Mouse (Mus musculus): ENCODE results near the gene Afm. TPM values are rescaled to one million over a fixed set of nuclear protein-coding genes. Genes with fewer than 3 reads are reported as not detected.

Afm gene
- not detected in 2 replicates for polyA plus RNA-seq (2016; fragmentation: Nextera tagmentation; extraction: Ambion mirVana)

DNA sequence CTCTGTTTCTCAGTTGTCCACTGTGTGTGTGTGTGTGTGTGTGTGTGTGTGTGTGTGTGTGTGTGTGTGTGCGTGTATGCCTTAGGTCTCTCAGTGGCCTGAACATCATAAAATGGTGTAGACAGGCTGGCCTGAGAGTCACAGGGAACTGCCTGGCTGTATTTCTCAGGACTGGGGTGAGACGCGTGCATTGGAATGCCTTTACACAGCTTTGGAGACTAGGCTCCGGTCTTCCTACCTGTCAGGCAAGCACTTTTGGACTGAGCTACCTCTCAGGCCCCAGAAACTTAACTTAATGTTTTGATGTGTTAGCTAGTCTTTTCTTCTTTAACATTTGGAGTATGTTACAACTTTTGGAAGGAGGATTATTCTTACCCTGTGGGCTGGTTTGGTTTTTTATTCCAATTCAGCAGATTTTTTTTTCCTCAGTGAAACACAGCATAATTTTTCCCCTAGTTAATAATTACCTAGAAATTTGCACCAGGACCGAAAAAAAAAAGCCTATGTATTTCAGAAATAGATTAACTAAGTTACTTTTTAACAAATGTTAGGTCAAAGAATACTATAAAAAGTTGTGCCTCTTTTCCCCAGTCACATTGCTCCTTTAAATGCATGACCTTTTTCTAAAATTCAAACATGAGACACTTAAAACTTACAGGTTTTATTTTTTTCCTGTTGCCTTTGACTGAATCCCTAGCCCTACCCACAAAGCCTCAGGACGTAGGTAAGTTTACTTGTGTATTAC lies at the start of gene Afm:
Afm (plus strand) TSS at position 577 of the 745 bp plus-strand sequence.
- H3K9ac ChIP-seq, result no peak within 1 kb of the TSS
- no peaks in the 10 kb centered on the region for H3K9me3 ChIP-seq (replicated peaks)
- no peak within 1 kb of the TSS for H3K4me2 ChIP-seq (replicated peaks)
- no peaks in the 10 kb centered on the region for H3K27me3 ChIP-seq
- no peaks in the 10 kb centered on the region for H3K4me1 ChIP-seq
- 90% methylated on average over 6 of the region's 6 CpGs for WGBS
- ATAC-seq (ENCODE audit: low FRiP score), result no peak
- no peak within 1 kb of the TSS for H3K4me3 ChIP-seq
- H3K27ac ChIP-seq, result no peak within 1 kb of the TSS
- H3K36me3 ChIP-seq, result no peaks in the 10 kb centered on the region

DNA sequence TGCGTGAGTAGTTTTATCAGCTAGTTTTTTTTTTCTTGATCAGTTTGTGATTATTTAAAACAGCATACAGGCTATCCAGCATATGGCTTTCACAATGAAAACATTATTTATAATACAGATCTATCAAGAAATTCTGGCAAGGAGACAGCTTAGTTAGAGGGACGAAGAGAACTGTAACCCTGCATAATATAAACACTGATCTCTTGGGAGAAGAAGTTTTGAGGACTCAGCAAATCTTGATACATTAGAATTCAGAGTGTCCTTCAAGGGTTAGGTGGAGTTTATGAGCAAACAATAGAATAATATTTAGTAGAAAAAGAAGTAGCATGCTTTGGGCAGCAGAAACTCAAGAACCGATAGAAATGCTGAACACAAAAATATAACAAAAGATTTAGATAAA lies 47.9 kb upstream of the Afm start:
- Histone ChIP-seq H3K4me3 (no peak overlapping the region), H3K4me1 (no peaks in the 10 kb centered on the region), H3K36me3 (no peaks in the 10 kb centered on the region), H3K9ac (no peak overlapping the region), H3K9me3 (replicated peaks) (no peaks in the 10 kb centered on the region), H3K27me3 (no peaks in the 10 kb centered on the region), H3K27ac (no peak overlapping the region), H3K4me2 (replicated peaks) (no peak overlapping the region)
- WGBS, result 92% methylated on average over 3 of the region's 3 CpGs
- no peak for ATAC-seq (ENCODE audit: low FRiP score)

DNA sequence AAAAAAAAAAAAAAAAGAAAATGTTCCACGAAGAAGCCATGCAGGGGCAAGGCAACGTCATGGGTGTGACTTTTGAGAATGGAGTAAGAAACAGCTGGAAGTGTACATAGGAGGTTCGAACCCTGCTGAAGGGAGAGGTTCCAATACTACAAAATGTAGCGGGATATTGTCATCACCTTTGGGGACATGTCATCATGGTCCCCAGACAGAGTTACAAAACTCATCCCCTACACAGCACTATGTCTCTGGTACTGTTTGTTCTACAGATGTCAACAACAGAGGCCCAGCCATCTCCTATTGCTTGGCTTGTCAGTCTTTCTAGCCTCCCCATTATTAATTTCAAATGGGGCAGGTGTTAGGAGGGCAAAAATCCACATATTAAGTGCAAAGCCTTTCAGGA lies 44.8 kb upstream of the Afm start:
- WGBS, result 86% methylated on average over 4 of the region's 4 CpGs
- Histone ChIP-seq H3K27me3 (no peaks in the 10 kb centered on the region), H3K4me1 (no peaks in the 10 kb centered on the region), H3K27ac (no peak overlapping the region), H3K36me3 (no peaks in the 10 kb centered on the region), H3K9me3 (replicated peaks) (no peaks in the 10 kb centered on the region), H3K4me3 (no peak overlapping the region), H3K9ac (no peak overlapping the region), H3K4me2 (replicated peaks) (no peak overlapping the region)
- ATAC-seq (ENCODE audit: low FRiP score), result no peak

- Histone ChIP-seq H3K36me3 (no peaks in the 10 kb centered on the region), H3K27me3 (no peaks in the 10 kb centered on the region), H3K9me3 (replicated peaks) (no peaks in the 10 kb centered on the region), H3K27ac (no peak overlapping the region), H3K4me1 (no peaks in the 10 kb centered on the region), H3K9ac (no peak overlapping the region), H3K4me3 (no peak overlapping the region), H3K4me2 (replicated peaks) (no peak overlapping the region)
- ATAC-seq (ENCODE audit: low FRiP score), result no peak
- 92% methylated on average over 5 of the region's 5 CpGs for WGBS
Observed at GRCm38 (mm10) chr5:90474369-90474768, 44.4 kb upstream of the Afm start.

DNA sequence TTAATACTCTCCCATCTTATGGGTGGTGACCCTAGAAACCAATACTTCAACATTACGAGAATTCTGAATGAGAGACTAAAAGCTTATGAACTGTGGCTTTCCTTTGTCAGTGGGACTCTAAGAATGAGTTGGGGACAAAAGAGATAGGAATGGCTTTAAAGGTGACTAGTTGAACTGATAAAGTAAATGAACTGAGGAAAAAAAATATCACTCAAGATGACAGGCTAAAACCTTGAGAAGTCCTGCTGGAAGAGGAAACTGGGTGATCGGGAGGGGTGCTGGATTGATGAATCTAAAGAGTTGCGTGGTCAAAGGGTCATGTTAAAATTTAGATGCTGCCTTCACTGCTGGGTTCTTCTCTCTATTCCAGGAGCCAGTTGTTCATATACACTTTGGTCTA lies 42.0 kb upstream of the Afm start:
- no peaks in the 10 kb centered on the region for H3K4me1 ChIP-seq
- ATAC-seq (ENCODE audit: low FRiP score), result no peak
- H3K27me3 ChIP-seq, result no peaks in the 10 kb centered on the region
- no peaks in the 10 kb centered on the region for H3K36me3 ChIP-seq
- no peak overlapping the region for H3K9ac ChIP-seq
- H3K27ac ChIP-seq, result no peak overlapping the region
- WGBS, result 84% methylated on average over 3 of the region's 3 CpGs
- H3K9me3 ChIP-seq (replicated peaks), result no peaks in the 10 kb centered on the region
- no peak overlapping the region for H3K4me3 ChIP-seq
- H3K4me2 ChIP-seq (replicated peaks), result no peak overlapping the region

GRCm38 (mm10) chr5:90477308-90478140 lies 41.2 kb upstream of the Afm start:
- no peak for ATAC-seq (ENCODE audit: low FRiP score)
- no peaks in the 10 kb centered on the region for H3K4me1 ChIP-seq
- WGBS, result 85% methylated on average over 7 of the region's 7 CpGs
- no peak overlapping the region for H3K4me3 ChIP-seq
- no peak overlapping the region for H3K4me2 ChIP-seq (replicated peaks)
- H3K9ac ChIP-seq, result no peak overlapping the region
- H3K27ac ChIP-seq, result no peak overlapping the region
- H3K9me3 ChIP-seq (replicated peaks), result no peaks in the 10 kb centered on the region
- no peaks in the 10 kb centered on the region for H3K27me3 ChIP-seq
- H3K36me3 ChIP-seq, result no peaks in the 10 kb centered on the region

GRCm38 (mm10) chr5:90478886-90479285 lies 39.8 kb upstream of the Afm start:
- Histone ChIP-seq H3K27ac (no peak overlapping the region), H3K4me2 (replicated peaks) (no peak overlapping the region), H3K9me3 (replicated peaks) (no peaks in the 10 kb centered on the region), H3K9ac (no peak overlapping the region), H3K4me3 (no peak overlapping the region), H3K36me3 (no peaks in the 10 kb centered on the region), H3K27me3 (no peaks in the 10 kb centered on the region), H3K4me1 (no peaks in the 10 kb centered on the region)
- no peak for ATAC-seq (ENCODE audit: low FRiP score)
- WGBS, result 83% methylated on average over 1 of the region's 1 CpGs

DNA sequence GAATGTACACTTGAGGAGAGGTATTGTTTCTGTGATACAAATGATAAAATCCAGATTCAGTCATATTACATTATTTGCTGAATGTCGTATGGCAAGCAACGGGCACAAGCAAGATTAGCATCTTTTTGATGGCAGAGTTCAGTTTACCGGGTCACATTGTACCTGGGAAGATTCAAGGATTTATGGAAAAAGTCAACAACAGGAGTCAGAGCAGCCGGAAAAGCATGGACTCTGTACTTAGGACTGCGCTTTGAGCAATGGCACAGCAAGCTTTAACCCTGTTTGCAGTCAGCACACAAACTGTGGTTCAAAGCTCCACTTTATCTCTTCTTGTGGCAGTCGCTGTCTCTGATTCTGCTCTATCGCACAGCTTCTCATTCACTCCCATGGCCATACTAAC lies 33.1 kb upstream of the Afm start:
- no peak overlapping the region for H3K27ac ChIP-seq
- H3K9me3 ChIP-seq (replicated peaks), result no peaks in the 10 kb centered on the region
- no peak overlapping the region for H3K9ac ChIP-seq
- H3K4me1 ChIP-seq, result no peaks in the 10 kb centered on the region
- WGBS, result 93% methylated on average over 7 of the region's 7 CpGs
- no peak overlapping the region for H3K4me2 ChIP-seq (replicated peaks)
- H3K27me3 ChIP-seq, result no peaks in the 10 kb centered on the region
- ATAC-seq (ENCODE audit: low FRiP score), result no peak
- no peaks in the 10 kb centered on the region for H3K36me3 ChIP-seq
- H3K4me3 ChIP-seq, result no peak overlapping the region

DNA sequence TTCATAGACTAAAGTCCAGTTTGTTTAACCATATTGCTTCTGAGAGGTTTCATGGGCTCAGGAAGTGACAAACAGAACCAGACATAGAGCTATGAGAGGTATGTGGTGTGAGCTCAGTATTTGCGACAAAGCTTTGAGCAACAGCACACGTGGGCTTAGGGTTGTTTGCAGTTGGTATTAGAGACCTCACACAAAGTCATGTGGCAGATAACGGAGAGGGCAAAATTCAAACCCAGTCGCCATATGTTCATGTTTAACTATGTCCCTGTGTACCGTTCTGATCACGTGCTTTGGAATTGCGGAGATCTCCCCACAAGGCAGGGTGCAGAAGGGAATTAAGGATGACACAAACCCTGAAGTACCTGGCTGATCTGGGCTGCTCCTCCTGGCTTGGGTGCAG lies 30.4 kb upstream of the Afm start:
- Histone ChIP-seq H3K4me1 (no peaks in the 10 kb centered on the region), H3K4me2 (replicated peaks) (no peak overlapping the region), H3K27ac (no peak overlapping the region), H3K36me3 (no peaks in the 10 kb centered on the region), H3K9ac (no peak overlapping the region), H3K27me3 (no peaks in the 10 kb centered on the region), H3K4me3 (no peak overlapping the region), H3K9me3 (replicated peaks) (no peaks in the 10 kb centered on the region)
- WGBS, result 90% methylated on average over 7 of the region's 7 CpGs
- ATAC-seq (ENCODE audit: low FRiP score), result no peak

DNA sequence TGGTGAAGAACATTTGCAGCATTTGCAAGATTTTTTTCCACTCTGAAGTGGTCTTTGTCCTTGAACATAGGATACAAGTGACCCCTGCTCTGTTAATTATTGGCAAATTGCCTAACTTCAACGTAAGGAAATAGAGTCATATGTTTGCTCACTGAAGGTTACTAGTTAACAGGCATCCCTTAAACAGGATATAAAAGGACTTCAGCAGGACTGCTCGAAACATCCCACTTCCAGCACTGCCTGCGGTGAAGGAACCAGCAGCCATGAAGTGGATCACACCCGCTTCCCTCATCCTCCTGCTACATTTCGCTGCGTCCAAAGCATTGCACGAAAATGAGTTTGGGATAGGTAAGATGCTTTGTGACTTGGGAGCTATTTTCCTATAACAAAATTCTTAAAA lies 28.2 kb upstream of the Afm start, which contains the start of gene Afp:
Afp (plus strand) TSS at position 220 of the 400 bp plus-strand sequence.
- ATAC-seq (ENCODE audit: low FRiP score), result no peak
- H3K27ac ChIP-seq, result no peak within 1 kb of the TSS
- no peak within 1 kb of the TSS for H3K9ac ChIP-seq
- H3K36me3 ChIP-seq, result no peaks in the 10 kb centered on the region
- no peak within 1 kb of the TSS for H3K4me3 ChIP-seq
- 82% methylated on average over 7 of the region's 7 CpGs for WGBS
- no peaks in the 10 kb centered on the region for H3K27me3 ChIP-seq
- no peak within 1 kb of the TSS for H3K4me2 ChIP-seq (replicated peaks)
- H3K4me1 ChIP-seq, result no peaks in the 10 kb centered on the region
- no peaks in the 10 kb centered on the region for H3K9me3 ChIP-seq (replicated peaks)

- Histone ChIP-seq H3K36me3 (no peaks in the 10 kb centered on the region), H3K4me2 (replicated peaks) (no peak overlapping the region), H3K9ac (no peak overlapping the region), H3K4me1 (no peaks in the 10 kb centered on the region), H3K9me3 (replicated peaks) (no peaks in the 10 kb centered on the region), H3K4me3 (no peak overlapping the region), H3K27me3 (no peaks in the 10 kb centered on the region), H3K27ac (no peak overlapping the region)
- ATAC-seq (ENCODE audit: low FRiP score), result no peak
- WGBS, result 79% methylated on average over 9 of the region's 9 CpGs
Observed at GRCm38 (mm10) chr5:90492440-90492839, 26.3 kb upstream of the Afm start.

DNA sequence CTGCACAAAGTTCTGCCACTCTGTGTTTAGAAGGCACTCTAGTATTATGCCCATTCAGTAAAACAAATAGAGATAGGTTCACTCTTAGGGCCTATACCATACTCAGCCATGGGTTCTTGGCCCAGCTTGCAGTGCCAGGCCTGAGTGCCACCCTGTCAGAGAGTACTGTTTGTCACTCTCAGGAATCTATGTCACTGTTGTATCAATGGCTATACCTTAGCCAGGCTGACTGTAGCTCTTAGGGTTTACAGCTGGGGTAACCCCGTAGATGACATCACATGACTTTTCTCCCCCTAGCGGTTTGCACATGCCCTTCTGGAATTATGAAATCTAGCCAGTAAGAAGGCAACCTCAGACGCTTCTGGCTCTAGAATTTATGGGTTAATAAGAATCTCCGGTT lies 24.4 kb upstream of the Afm start:
- H3K27ac ChIP-seq, result no peak overlapping the region
- ATAC-seq (ENCODE audit: low FRiP score), result no peak
- H3K4me2 ChIP-seq (replicated peaks), result no peak overlapping the region
- H3K36me3 ChIP-seq, result no peaks in the 10 kb centered on the region
- no peaks in the 10 kb centered on the region for H3K4me1 ChIP-seq
- H3K9ac ChIP-seq, result no peak overlapping the region
- WGBS, result 91% methylated on average over 4 of the region's 4 CpGs
- no peaks in the 10 kb centered on the region for H3K27me3 ChIP-seq
- no peaks in the 10 kb centered on the region for H3K9me3 ChIP-seq (replicated peaks)
- no peak overlapping the region for H3K4me3 ChIP-seq

- no peaks in the 10 kb centered on the region for H3K9me3 ChIP-seq (replicated peaks)
- H3K4me2 ChIP-seq (replicated peaks), result no peak overlapping the region
- WGBS, result 67% methylated on average over 7 of the region's 7 CpGs
- no peaks in the 10 kb centered on the region for H3K36me3 ChIP-seq
- no peaks in the 10 kb centered on the region for H3K27me3 ChIP-seq
- H3K27ac ChIP-seq, result no peak overlapping the region
- no peak overlapping the region for H3K9ac ChIP-seq
- ATAC-seq (ENCODE audit: low FRiP score), result no peak
- no peak overlapping the region for H3K4me3 ChIP-seq
- H3K4me1 ChIP-seq, result no peaks in the 10 kb centered on the region
Observed at GRCm38 (mm10) chr5:90499509-90499908, 19.2 kb upstream of the Afm start.
